Mouse (Mus musculus) embryonic facial prominence, embryonic 11.5 days (tissue): Measurements from ENCODE around the gene Sdk2. TPM values are rescaled to one million over a fixed set of nuclear protein-coding genes. Genes with fewer than 3 reads are reported as not detected.
A peak's percentile ranks its signal among the peaks of the same experiment; 100 is the strongest.

Experiments
- ATAC-seq: fragments of 200-750 bp; cut with Nextera tagmentation; replicated peaks from 2 replicates; pipeline ENCODE4 v1.8.0; 2017; ENCODE audit warnings: low read depth; ENCODE audit not compliant: insufficient number of reproducible peaks, low FRiP score, low TSS enrichment
- DNase-seq: peaks from one replicate; pipeline ENCODE4 v3.0.0-alpha.2; 2015; ENCODE audit warnings: low spot score
- H3K27ac ChIP-seq: fragments of 300-500 bp; sonication (generic); replicated peaks from 2 replicates; pipeline ENCODE4 v1.5.1; 2014; ENCODE audit warnings: mild to moderate bottlenecking, low read depth, low read length, control low read depth
- H3K27me3 ChIP-seq: fragments of 300-500 bp; sonication (generic); 2 replicates; pipeline ENCODE4 v1.6.1; 2014; ENCODE audit warnings: mild to moderate bottlenecking, low read length, moderate library complexity, mixed read lengths; ENCODE audit not compliant: control insufficient read depth, insufficient read depth
- H3K36me3 ChIP-seq: fragments of 300-500 bp; sonication (generic); replicated peaks from 2 replicates; pipeline ENCODE4 v1.6.1; 2014; ENCODE audit warnings: low read depth, mild to moderate bottlenecking, low read length, moderate library complexity, mixed read lengths; ENCODE audit not compliant: control insufficient read depth, insufficient read depth
- H3K4me1 ChIP-seq: fragments of 300-500 bp; sonication (generic); 2 replicates; pipeline ENCODE4 v1.6.1; 2014; ENCODE audit warnings: low read length, mixed read lengths; ENCODE audit not compliant: control insufficient read depth, insufficient read depth
- H3K4me2 ChIP-seq: fragments of 300-500 bp; sonication (generic); 2 replicates; pipeline ENCODE4 v1.6.1; 2014; ENCODE audit warnings: low read depth, mild to moderate bottlenecking, control low read depth, low read length, moderate library complexity
- H3K4me3 ChIP-seq: fragments of 300-500 bp; sonication (generic); 2 replicates; pipeline ENCODE4 v1.5.1; 2014; ENCODE audit warnings: low read depth, low read length, control low read depth
- H3K9ac ChIP-seq: fragments of 300-500 bp; sonication (generic); replicated peaks from 2 replicates; pipeline ENCODE4 v1.6.1; 2014; ENCODE audit warnings: mild to moderate bottlenecking, control low read depth, low read length
- H3K9me3 ChIP-seq: fragments of 300-500 bp; sonication (generic); replicated peaks from 2 replicates; pipeline ENCODE4 v1.6.1; 2016; ENCODE audit warnings: mild to moderate bottlenecking, low read length, inconsistent platforms, mixed read lengths; ENCODE audit not compliant: control insufficient read depth
- WGBS: fragments of 180-500 bp; shearing (Covaris S2); extraction: QIAGEN DNeasy Blood & Tissue Kit; methylation state at CpG from one replicate; pipeline ENCODE4 v1.1.7; 2014; 5-methylcytosine and 5-hydroxymethylcytosine counted together
- polyA plus RNA-seq: library from polyadenylated mRNA; unstranded; fragments of >200 nt; fragmentation: Nextera tagmentation; extraction: Ambion mirVana; gene quantifications from 2 replicates; pipeline ENCODE4 v1.2.1, GENCODE M21; 2014

Sdk2 gene
- polyA plus RNA-seq, 1 experiment from 2014 or later: 0.88 TPM

DNA sequence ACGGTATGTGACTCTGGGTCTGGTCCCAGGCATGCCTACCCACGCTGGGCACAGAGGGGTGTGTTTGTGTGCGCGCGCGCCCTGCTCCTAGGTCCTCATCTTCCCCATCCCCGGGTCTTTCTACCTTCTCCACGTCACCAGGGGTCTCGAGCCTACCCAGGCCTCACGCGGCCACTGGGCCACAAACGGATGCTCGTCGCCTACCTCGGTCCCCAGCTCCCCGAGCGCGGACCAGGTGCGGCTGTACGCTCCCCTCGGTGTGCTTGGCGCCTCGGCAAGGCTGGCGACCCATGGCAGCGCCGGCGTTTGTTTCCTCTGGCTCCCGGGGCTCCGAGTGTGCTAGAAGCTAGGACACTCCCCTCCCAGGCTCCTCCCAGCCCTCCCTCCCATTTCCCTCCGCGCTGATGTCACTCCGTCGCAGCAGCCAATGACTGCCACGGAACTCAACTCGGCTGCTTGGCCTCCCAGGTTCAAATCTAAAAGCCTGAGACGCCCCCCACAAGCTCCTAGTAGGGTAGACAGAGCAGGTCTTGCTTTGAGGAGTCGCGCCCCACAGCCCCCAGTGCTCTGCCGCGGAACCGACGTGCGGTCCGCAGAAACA, 315.3 kb downstream of the Sdk2 start, which contains the start of gene Cdc42ep4:
Gene Cdc42ep4 (minus strand): TSS at position 398 of the 601 bp plus-strand sequence.
- Histone ChIP-seq H3K9me3 (no peaks in the 10 kb centered on the region), H3K9ac (peak within 1 kb of the TSS; percentile 97), H3K36me3 (no peaks in the 10 kb centered on the region), H3K27ac (peak within 1 kb of the TSS; percentile 99), H3K4me2 (peak within 1 kb of the TSS; percentile 93), H3K4me3 (peak within 1 kb of the TSS; percentile 90), H3K27me3 (no peaks in the 10 kb centered on the region), H3K4me1 (peaks cover 14% of the 10 kb centered on the region; the same call in 1 of the 2 replicates)
- ATAC-seq: peak; percentile 80
- WGBS: under 1% methylated on average over 44 of the region's 44 CpGs
- peak; percentile 98 for DNase-seq

DNA sequence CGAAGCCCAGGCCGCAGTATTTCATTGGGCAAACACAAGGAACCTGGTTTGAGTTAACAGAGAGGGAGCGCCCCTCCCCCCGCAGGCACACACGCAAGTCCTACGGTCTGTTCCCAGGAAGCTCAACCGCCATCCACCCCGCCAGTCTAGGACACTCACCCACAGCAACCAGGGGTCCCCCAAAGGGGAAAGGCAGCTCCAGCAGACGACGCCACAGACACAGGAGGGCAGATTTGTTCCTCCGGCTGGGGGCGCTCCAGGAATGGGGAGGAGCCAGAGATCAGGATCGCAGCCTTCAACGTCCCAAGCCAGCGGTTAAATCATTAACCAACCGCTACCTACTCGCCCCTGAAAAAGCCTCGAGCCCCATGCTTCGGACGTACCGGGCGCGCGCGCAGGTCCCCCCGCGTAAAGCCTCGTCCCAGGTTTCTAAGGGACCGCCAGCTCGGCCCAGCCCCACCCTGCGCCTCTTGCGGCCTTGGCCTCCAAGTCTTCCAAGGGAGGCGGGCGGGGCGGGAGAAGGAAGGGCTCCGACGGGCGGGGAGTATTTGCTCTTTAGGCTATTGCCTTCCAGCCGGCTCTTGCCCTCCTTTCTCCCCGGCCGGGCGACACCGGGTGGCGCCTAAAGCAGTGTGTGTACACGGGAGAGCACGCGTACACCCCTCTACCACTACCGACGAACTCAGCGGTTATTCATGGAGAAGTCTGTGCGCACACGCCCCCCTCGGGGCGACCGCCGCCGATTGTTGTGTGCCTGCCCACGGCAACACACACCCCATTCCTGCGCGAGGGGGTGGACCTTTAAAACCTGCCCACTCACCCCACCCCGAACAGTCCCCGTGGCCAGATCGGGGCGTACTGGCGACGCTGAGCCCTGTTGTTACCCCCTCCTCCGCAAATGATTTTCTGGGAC, 316.0 kb downstream of the Sdk2 start:
- Histone ChIP-seq H3K9me3 (no peaks in the 10 kb centered on the region), H3K27ac (peak overlapping the region; percentile 99), H3K4me1 (peaks cover 14% of the 10 kb centered on the region; the same call in 1 of the 2 replicates), H3K9ac (peak overlapping the region; percentile 97), H3K36me3 (no peaks in the 10 kb centered on the region), H3K27me3 (no peaks in the 10 kb centered on the region), H3K4me3 (peak overlapping the region; percentile 90), H3K4me2 (peak overlapping the region; percentile 93)
- under 1% methylated on average over 67 of the region's 67 CpGs for WGBS
- DNase-seq (peak; percentile 93), ATAC-seq (peak; percentile 47)

DNA sequence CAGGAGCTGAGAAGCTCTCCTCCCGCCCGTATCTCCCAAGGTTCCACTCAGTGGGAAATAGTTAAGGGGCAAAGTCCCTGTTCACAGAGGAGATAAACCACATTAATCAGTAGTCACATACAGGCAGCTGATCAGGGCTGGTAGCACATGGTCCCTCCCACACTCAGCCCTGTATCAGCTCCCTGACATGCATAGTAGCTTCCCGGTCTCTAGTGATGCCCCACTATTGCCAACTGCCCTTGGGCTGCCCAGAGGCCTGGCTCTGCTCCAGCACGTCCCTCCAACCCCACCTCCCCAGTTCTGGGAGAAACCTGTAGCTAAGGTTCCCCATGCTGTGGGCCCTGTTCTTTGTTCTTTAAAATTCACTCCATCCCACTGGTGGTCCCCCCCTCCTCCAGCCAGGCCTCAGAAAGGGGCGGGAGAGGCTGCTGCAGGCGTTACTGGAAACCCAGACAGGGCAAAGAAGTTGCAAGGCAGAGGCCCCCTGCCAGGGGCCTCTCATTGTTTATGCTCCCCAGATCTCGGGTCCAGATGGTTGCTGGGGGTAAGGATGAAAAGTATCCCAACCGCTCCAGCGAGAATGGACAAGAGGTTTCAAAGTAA, 317.0 kb downstream of the Sdk2 start:
- Histone ChIP-seq H3K4me2 (peak overlapping the region; percentile 93), H3K9me3 (no peaks in the 10 kb centered on the region), H3K36me3 (no peaks in the 10 kb centered on the region), H3K4me3 (peak overlapping the region; percentile 90), H3K27me3 (no peaks in the 10 kb centered on the region), H3K27ac (peak overlapping the region; percentile 99), H3K9ac (peak overlapping the region; percentile 97), H3K4me1 (peaks cover 14% of the 10 kb centered on the region; the same call in 1 of the 2 replicates)
- peak; percentile 77 for DNase-seq
- 0% methylated on average over 9 of the region's 9 CpGs for WGBS
- ATAC-seq: no peak

DNA sequence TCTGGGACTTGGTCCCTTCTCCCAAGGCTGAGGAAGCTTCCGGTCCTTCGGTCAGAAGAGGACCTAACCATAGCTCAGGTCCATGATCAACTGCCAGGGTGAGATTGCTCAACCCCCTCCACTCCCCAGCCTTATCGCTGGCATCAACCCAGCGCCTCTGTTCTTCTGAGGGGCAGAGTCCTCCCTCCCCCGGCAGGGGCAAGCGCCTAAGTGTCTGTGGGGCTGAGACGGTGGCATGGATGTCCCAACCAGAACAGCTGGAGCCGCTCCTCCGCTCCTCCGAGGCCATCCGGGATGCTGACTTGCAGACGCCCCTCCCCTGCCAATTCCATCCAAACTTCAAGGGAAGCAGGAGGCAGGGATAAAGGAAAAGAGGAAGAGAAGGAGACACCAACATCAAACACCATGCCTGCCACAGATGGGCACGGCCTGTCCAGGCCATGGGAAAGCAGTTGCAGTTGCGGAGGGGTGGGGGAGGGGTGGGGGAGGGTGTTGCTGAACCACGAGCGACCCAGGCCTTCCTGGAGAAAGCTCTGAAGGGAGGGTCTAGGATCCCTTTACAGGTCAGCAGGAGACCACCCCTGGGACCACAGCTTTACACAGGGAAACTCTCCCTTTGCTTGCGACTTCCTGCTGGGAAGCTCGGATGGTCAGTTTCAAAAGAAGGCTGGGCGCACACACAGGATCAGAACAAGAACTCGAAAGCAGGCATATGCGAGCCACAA, 317.9 kb downstream of the Sdk2 start:
- ATAC-seq (no peak), DNase-seq (peak; percentile 53)
- Histone ChIP-seq H3K4me1 (peaks cover 14% of the 10 kb centered on the region; the same call in 1 of the 2 replicates), H3K27ac (peak overlapping the region; percentile 99), H3K4me2 (peak overlapping the region; percentile 93), H3K36me3 (no peaks in the 10 kb centered on the region), H3K9ac (peak overlapping the region; percentile 97), H3K9me3 (no peaks in the 10 kb centered on the region), H3K27me3 (no peaks in the 10 kb centered on the region), H3K4me3 (peak overlapping the region; percentile 90)
- WGBS: 8% methylated on average over 21 of the region's 21 CpGs

DNA sequence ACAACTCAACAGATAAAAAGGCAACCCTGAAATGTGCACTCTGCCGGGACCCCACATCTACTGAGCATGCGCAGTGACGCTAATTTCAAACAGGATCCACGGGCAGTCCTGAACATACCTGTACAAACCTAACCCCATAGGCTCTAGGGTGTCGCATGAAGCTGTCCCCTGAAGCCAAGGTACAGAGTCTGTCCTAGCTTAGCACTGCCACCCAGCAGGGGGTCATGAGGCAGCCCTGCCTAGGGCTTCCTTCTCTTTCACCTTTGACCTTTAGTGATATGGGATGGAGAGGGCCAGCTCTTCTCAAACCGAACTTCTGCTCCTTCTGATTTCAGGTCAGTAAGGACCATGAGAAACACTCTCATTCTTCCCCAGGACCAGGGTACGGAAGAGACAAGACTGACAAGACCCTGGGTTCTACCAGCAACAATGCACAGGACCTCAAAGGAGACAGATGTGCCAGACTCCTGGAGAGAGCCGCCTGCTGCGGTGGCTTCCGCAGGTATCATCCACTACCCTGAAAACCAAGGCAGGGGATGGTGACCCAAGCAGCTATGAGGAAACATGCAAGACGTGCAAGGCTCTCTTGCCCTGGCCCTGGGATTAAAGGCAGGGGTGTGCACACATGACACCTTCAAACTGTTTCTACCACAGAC, 319.0 kb downstream of the Sdk2 start:
- WGBS: 72% methylated on average over 11 of the region's 11 CpGs
- H3K9ac ChIP-seq: no peak overlapping the region
- DNase-seq (no peak), ATAC-seq (no peak)
- no peaks in the 10 kb centered on the region for H3K27me3 ChIP-seq
- H3K4me2 ChIP-seq: no peak overlapping the region
- H3K36me3 ChIP-seq: peaks cover 6% of the 10 kb centered on the region
- H3K4me3 ChIP-seq: no peak overlapping the region
- H3K9me3 ChIP-seq: no peaks in the 10 kb centered on the region; the same call in 1 of the 2 replicates
- H3K4me1 ChIP-seq: peaks cover 14% of the 10 kb centered on the region; the same call in 1 of the 2 replicates
- H3K27ac ChIP-seq: no peak overlapping the region

DNA sequence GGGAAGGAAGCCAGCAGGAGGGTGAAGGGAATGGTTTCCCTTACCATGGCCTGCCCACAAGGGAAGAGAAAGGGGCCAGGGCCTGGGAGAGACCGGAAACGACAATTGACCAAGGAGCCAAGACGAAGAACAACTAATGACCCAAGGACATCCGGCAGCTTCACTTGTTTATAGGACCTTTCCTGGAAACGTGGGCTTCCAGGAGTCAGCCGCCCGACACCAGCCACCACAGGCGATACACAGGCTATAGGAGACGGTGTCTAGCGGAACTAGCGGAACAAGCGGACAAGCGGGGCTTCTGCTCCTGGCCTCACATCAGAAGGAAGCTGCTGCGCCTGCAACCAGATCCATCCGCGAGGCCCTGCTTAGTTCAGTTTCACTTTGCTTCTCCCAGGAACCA, 319.8 kb downstream of the Sdk2 start:
- Histone ChIP-seq H3K9ac (no peak overlapping the region), H3K4me2 (no peak overlapping the region), H3K27me3 (no peaks in the 10 kb centered on the region), H3K36me3 (peaks cover 6% of the 10 kb centered on the region), H3K27ac (no peak overlapping the region), H3K4me3 (no peak overlapping the region), H3K9me3 (no peaks in the 10 kb centered on the region; the same call in 1 of the 2 replicates), H3K4me1 (peaks cover 14% of the 10 kb centered on the region; the same call in 1 of the 2 replicates)
- 69% methylated on average over 16 of the region's 16 CpGs for WGBS
- DNase-seq (peak; percentile 63), ATAC-seq (no peak)

DNA sequence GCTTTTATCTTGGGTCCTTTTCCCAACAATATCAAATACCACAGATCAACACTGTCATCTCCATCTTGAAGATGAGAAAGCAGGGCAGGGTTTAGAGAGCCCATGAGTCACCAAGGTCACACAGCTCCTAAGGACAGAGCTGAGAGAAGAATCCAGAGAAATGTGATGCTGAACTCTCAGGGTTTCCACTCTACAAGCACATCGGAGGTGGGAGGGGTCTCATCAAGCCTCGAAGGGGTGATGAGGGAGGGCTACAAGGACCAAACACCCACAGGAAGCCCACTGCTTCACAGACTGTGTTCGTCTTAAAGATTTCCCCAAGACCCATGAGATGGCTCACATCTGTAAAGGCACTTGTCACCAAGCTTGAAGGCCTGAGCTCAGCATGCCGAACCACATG, 320.9 kb downstream of the Sdk2 start:
- H3K27ac ChIP-seq: no peak overlapping the region
- no peak overlapping the region for H3K4me3 ChIP-seq
- H3K4me2 ChIP-seq: no peak overlapping the region
- H3K36me3 ChIP-seq: peaks cover 6% of the 10 kb centered on the region
- ATAC-seq (no peak), DNase-seq (no peak)
- peaks cover 14% of the 10 kb centered on the region; the same call in 1 of the 2 replicates for H3K4me1 ChIP-seq
- H3K9me3 ChIP-seq: no peaks in the 10 kb centered on the region; the same call in 1 of the 2 replicates
- no peak overlapping the region for H3K9ac ChIP-seq
- H3K27me3 ChIP-seq: no peaks in the 10 kb centered on the region
- WGBS: 77% methylated on average over 4 of the region's 4 CpGs
